Mouse (Mus musculus) intestine, embryonic 15.5 days (tissue): ENCODE data around the gene Qrich1. TPM values are rescaled to one million over a fixed set of nuclear protein-coding genes. Genes with fewer than 3 reads are reported as not detected.

Experiments
- ATAC-seq: fragments of 200-750 bp; cut with Nextera tagmentation; 2 replicates; pipeline ENCODE4 v1.8.0; 2017; ENCODE audit warnings: moderate TSS enrichment, moderate library complexity
- H3K27ac ChIP-seq: fragments of 300-500 bp; sonication (generic); 2 replicates; pipeline ENCODE4 v1.5.1; 2015; ENCODE audit warnings: mild to moderate bottlenecking, inconsistent platforms
- H3K27me3 ChIP-seq: fragments of 300-500 bp; sonication (generic); replicated peaks from 2 replicates; pipeline ENCODE4 v1.6.1; 2015; ENCODE audit warnings: inconsistent platforms
- H3K36me3 ChIP-seq: fragments of 300-500 bp; sonication (generic); 2 replicates; pipeline ENCODE4 v1.6.1; 2015; ENCODE audit warnings: inconsistent platforms
- H3K4me1 ChIP-seq: fragments of 300-500 bp; sonication (generic); replicated peaks from 2 replicates; pipeline ENCODE4 v1.6.1; 2015; ENCODE audit warnings: inconsistent platforms
- H3K4me2 ChIP-seq: fragments of 300-500 bp; sonication (generic); replicated peaks from 2 replicates; pipeline ENCODE4 v1.6.1; 2015; ENCODE audit warnings: mild to moderate bottlenecking, inconsistent platforms
- H3K4me3 ChIP-seq: fragments of 300-500 bp; sonication (generic); replicated peaks from 2 replicates; pipeline ENCODE4 v1.5.1; 2015; ENCODE audit warnings: inconsistent platforms
- H3K9ac ChIP-seq: fragments of 300-500 bp; sonication (generic); 2 replicates; pipeline ENCODE4 v1.6.1; 2015; ENCODE audit warnings: inconsistent platforms
- H3K9me3 ChIP-seq: fragments of 300-500 bp; sonication (generic); 2 replicates; pipeline ENCODE4 v1.6.1; 2016; ENCODE audit warnings: inconsistent platforms
- WGBS: fragments of 180-500 bp; shearing (Covaris S2); methylation state at CpG from one replicate; pipeline ENCODE4 v1.1.7; 2015; 5-methylcytosine and 5-hydroxymethylcytosine counted together
- polyA plus RNA-seq: library from polyadenylated mRNA; unstranded; fragments of >200 nt; fragmentation: Nextera tagmentation; extraction: Ambion mirVana; gene quantifications from 2 replicates; pipeline ENCODE4 v1.2.1, GENCODE M21; 2015

The Qrich1 gene
- polyA plus RNA-seq, 1 experiment from 2014 or later, result 102 TPM

- Histone ChIP-seq H3K27ac (peak within 1 kb of the TSS; percentile 94), H3K27me3 (no peaks in the 10 kb centered on the region), H3K36me3 (peaks cover 34% of the 10 kb centered on the region), H3K4me1 (peaks cover 27% of the 10 kb centered on the region), H3K4me3 (peak within 1 kb of the TSS; percentile 66), H3K9me3 (no peaks in the 10 kb centered on the region), H3K9ac (peak within 1 kb of the TSS; percentile 55), H3K4me2 (peak within 1 kb of the TSS; percentile 97)
- ATAC-seq, result peak; percentile 63
- WGBS, result 5% methylated on average over 42 of the region's 42 CpGs
These were observed 53.0 kb downstream of the Qrich1 start, which contains the start of gene Dalrd3 for GRCm38 (mm10) chr9:108569381-108570206. Gene Dalrd3 (plus strand): TSS chr9:108569886.

DNA sequence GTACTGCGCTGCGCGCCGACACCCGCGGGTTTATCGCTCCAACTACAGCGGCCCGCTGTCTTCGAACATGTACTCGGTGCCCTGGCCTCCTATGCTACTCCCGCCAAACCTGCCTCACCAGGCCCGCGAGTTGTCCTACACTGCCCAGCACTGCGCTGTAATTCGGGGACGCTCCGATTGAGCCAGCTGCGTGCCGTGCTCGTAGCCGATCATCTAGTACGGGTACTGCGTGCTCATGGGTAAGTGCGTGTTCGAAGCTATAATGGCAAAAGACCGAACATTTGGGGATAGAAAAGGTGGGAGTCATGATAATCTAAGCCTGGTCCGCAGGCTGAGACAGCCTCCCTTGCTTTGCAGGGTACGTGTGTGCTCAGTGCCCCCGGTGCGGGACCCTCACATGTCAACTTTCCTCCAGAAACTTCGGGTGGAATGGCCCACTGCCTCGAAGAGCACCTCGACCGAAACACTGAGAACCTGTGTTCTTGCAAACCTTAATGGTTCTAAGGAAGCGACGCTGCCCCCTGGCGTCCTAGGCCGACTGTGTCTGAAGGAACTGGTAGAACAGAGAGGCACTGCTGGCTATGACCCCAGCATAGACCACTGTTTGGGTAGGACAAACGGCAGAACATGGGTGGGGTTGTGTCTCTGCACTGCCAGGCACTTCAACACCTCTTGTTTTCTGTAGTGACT, 53.7 kb downstream of the Qrich1 start:
- H3K4me2 ChIP-seq, result peak overlapping the region; percentile 97
- WGBS, result 1% methylated on average over 40 of the region's 40 CpGs
- H3K27ac ChIP-seq, result peak overlapping the region; percentile 94
- H3K9ac ChIP-seq, result peak overlapping the region; percentile 55
- H3K4me3 ChIP-seq, result peak overlapping the region; percentile 66
- H3K27me3 ChIP-seq, result no peaks in the 10 kb centered on the region
- peak; percentile 13 for ATAC-seq
- peaks cover 31% of the 10 kb centered on the region for H3K36me3 ChIP-seq
- no peaks in the 10 kb centered on the region for H3K9me3 ChIP-seq
- peaks cover 27% of the 10 kb centered on the region for H3K4me1 ChIP-seq

- H3K4me2 ChIP-seq, result no peak overlapping the region
- no peaks in the 10 kb centered on the region for H3K9me3 ChIP-seq
- no peak overlapping the region for H3K4me3 ChIP-seq
- peaks cover 23% of the 10 kb centered on the region for H3K4me1 ChIP-seq
- no peaks in the 10 kb centered on the region for H3K27me3 ChIP-seq
- no peak overlapping the region for H3K27ac ChIP-seq
- no peak for ATAC-seq
- no peak overlapping the region for H3K9ac ChIP-seq
- WGBS, result 89% methylated on average over 16 of the region's 16 CpGs
- peaks cover 39% of the 10 kb centered on the region for H3K36me3 ChIP-seq
These were observed 54.9 kb downstream of the Qrich1 start for GRCm38 (mm10) chr9:108571401-108571973.

DNA sequence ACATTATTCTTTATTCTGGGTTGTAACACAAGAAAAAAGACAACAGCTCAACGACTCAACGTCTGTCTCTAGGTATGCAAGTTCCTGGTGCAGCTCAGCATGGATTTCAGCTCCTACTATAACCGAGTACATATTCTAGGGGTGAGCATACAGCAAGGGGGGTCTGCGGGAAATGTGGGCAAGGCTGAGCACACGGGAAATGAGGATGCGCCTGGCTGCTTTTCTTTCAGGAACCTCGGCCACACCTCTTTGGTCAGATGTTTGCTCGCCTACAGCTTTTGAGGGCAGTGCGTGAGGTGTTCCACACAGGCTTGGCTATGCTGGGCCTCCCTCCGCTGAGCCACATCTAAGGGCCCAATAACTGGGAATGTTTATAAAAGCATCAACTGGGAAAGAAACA, 55.7 kb downstream of the Qrich1 start:
- H3K4me1 ChIP-seq, result peaks cover 31% of the 10 kb centered on the region
- ATAC-seq, result no peak
- H3K36me3 ChIP-seq, result peaks cover 40% of the 10 kb centered on the region
- H3K9ac ChIP-seq, result no peak overlapping the region
- H3K4me2 ChIP-seq, result no peak overlapping the region
- H3K27me3 ChIP-seq, result no peaks in the 10 kb centered on the region
- no peaks in the 10 kb centered on the region for H3K9me3 ChIP-seq
- H3K4me3 ChIP-seq, result no peak overlapping the region
- 69% methylated on average over 10 of the region's 10 CpGs for WGBS
- H3K27ac ChIP-seq, result no peak overlapping the region

DNA sequence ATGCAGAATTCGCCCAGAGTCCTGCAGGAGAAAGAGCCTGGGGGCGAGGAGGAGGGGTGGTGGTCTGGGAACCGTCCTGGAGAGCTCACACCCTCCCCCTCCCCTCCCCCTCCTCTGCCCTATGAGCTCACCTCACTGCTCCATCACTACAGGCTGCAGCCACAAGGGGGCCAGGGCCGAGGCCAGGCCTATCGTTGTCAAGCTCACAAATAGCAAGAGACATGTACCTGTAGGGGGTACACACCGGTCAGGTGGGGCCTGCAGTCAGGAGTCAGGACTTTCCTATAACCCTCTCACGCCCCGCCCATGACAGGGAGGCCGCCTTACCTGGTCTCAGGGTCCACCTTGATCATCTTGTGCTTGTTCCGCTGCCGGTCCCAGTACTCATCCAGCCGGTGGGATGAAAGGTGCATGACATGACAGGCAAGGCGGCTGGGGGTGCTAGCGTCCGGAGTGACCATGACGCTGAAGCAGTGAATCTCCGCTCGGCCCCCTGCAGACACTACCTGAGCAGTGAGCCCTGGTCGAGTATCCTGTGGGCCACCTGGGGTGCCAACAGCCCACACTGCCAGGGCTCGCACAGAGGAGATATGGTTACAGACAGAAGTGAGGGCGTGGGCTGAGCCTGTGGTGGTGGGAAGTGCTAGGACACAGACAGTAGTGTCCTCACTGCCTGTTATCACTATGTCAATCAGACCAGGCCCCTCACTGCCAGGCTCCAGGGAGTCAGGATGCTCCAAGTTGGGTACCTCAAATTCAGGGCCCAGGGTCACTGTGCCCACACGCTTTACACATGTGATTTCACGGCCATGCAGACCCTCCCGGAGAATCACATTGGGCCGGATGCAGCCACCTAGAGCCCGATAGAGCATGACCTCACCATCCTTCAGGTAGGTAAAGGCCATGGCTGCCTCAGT, 57.4 kb downstream of the Qrich1 start:
- H3K4me1 ChIP-seq, result peaks cover 27% of the 10 kb centered on the region
- no peak overlapping the region for H3K4me3 ChIP-seq
- peaks cover 40% of the 10 kb centered on the region for H3K36me3 ChIP-seq
- no peak overlapping the region for H3K4me2 ChIP-seq
- no peak overlapping the region for H3K9ac ChIP-seq
- WGBS, result 55% methylated on average over 26 of the region's 26 CpGs
- no peak for ATAC-seq
- H3K9me3 ChIP-seq, result no peaks in the 10 kb centered on the region
- no peak overlapping the region for H3K27ac ChIP-seq
- H3K27me3 ChIP-seq, result no peaks in the 10 kb centered on the region

GRCm38 (mm10) chr9:108574921-108575320, 58.3 kb downstream of the Qrich1 start:
- no peak overlapping the region for H3K27ac ChIP-seq
- H3K27me3 ChIP-seq, result no peaks in the 10 kb centered on the region
- WGBS, result 88% methylated on average over 12 of the region's 12 CpGs
- no peaks in the 10 kb centered on the region for H3K9me3 ChIP-seq
- H3K36me3 ChIP-seq, result peaks cover 40% of the 10 kb centered on the region
- no peak overlapping the region for H3K4me2 ChIP-seq
- no peak for ATAC-seq
- H3K4me1 ChIP-seq, result peaks cover 31% of the 10 kb centered on the region
- no peak overlapping the region for H3K4me3 ChIP-seq
- H3K9ac ChIP-seq, result no peak overlapping the region

DNA sequence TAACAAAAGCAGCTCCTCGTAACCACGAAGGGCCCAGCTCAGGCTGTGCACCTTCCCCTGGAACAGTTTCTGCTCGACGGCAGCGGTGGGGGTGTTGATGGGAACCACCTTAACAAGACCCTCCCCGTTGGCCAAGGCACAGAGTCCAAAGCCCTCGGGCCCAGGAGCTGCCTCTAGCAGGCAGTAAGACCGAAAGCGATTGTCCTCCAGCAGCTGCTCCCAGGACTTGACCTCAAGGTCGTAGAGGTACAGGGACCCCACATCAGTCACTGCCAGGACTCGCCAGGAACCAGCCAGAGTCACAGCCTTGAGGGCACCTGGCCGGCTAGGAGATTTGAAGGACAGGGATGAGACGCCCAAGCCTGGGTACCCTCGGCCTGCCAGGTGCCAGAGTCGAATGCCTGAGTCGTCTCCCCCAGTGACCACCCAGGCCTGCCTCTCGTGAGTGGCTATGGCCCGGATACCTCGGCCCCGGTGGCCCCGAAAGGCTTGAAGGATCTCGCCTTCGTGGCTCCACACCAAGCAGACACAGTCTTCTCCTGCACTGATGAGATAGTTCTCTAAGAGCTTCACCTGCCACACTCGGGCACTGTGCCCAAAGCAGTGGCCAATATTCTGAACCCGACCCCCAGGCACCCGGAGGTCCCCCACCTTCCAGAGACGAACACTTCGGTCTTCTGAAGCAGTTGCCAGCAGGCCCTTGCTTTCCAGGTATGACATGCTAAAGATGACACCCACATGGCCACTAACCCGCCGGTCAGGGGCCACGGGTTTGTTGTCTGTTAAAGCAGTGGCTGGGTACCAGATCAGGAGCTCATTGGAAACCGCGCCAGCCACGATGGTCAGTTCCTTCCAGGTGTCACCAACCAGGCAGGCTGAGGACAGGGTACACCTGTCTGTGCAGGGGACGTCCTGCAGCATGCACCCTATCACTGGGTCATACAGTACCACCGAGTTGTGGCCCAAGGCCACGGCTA, 59.0 kb downstream of the Qrich1 start:
- WGBS, result 83% methylated on average over 37 of the region's 37 CpGs

GRCm38 (mm10) chr9:108577025-108577424, 60.4 kb downstream of the Qrich1 start:
- no peaks in the 10 kb centered on the region for H3K27me3 ChIP-seq
- peak overlapping the region; percentile 72 for H3K4me3 ChIP-seq
- 0 out of 2 replicates have a peak overlapping the region, but pooled peaks have one; percentile 83 for H3K9ac ChIP-seq
- peaks cover 30% of the 10 kb centered on the region for H3K36me3 ChIP-seq
- H3K27ac ChIP-seq, result no peak overlapping the region
- H3K4me1 ChIP-seq, result peaks cover 26% of the 10 kb centered on the region
- no peak for ATAC-seq
- no peaks in the 10 kb centered on the region for H3K9me3 ChIP-seq
- peak overlapping the region; percentile 80 for H3K4me2 ChIP-seq
- 33% methylated on average over 6 of the region's 6 CpGs for WGBS

More for the DNA sequence above, 59.0 kb downstream of the Qrich1 start:
- Histone ChIP-seq H3K4me2 (no peak overlapping the region), H3K27me3 (no peaks in the 10 kb centered on the region), H3K27ac (no peak overlapping the region), H3K9me3 (no peaks in the 10 kb centered on the region), H3K36me3 (peaks cover 40% of the 10 kb centered on the region), H3K4me3 (no peak overlapping the region), H3K9ac (no peak overlapping the region), H3K4me1 (peaks cover 26% of the 10 kb centered on the region)
- ATAC-seq, result no peak

- Histone ChIP-seq H3K9ac (peak overlapping the region; percentile 83), H3K27me3 (no peaks in the 10 kb centered on the region), H3K9me3 (no peaks in the 10 kb centered on the region), H3K4me1 (peaks cover 26% of the 10 kb centered on the region), H3K4me2 (peak overlapping the region; percentile 80), H3K36me3 (peaks cover 20% of the 10 kb centered on the region), H3K27ac (peak overlapping the region; percentile 92), H3K4me3 (peak overlapping the region; percentile 72)
- peak; percentile 18 for ATAC-seq
- under 1% methylated on average over 24 of the region's 24 CpGs for WGBS
These were observed 61.4 kb downstream of the Qrich1 start for GRCm38 (mm10) chr9:108577934-108578544.

- peaks cover 26% of the 10 kb centered on the region for H3K4me1 ChIP-seq
- H3K27ac ChIP-seq, result peak within 1 kb of the TSS; percentile 92
- H3K9ac ChIP-seq, result peak within 1 kb of the TSS; percentile 83
- WGBS, result 5% methylated on average over 51 of the region's 51 CpGs
- peaks cover 15% of the 10 kb centered on the region; the same call in 1 of the 2 replicates for H3K36me3 ChIP-seq
- peak within 1 kb of the TSS; percentile 72 for H3K4me3 ChIP-seq
- H3K9me3 ChIP-seq, result no peaks in the 10 kb centered on the region
- H3K4me2 ChIP-seq, result peak within 1 kb of the TSS; percentile 80
- ATAC-seq, result peak; percentile 98
- no peaks in the 10 kb centered on the region for H3K27me3 ChIP-seq
These were observed 62.1 kb downstream of the Qrich1 start, which contains the start of gene Wdr6 for GRCm38 (mm10) chr9:108578545-108579343. Gene Wdr6 (minus strand): TSS chr9:108578739.
